Comparison of ENCODE assay signal across 9 mouse cellular contexts in genomic region chr5:122091070-122091469, GRCm38 (mm10). TPM values are rescaled to one million over a fixed set of nuclear protein-coding genes. Genes with fewer than 3 reads are reported as not detected.
DNase-seq lines count a peak whose midpoint lies in the region; ATAC-seq and TF ChIP-seq lines count a peak whose summit lies in the region.
"Had no signal": no experiment of that assay in that cellular context is flagged by ENCODE, and none has a peak within 500 bp of the region (broad histone marks: within the 10 kb centered on the region; RNA-seq: fewer than 3 reads in every experiment).

No protein-coding gene starts in this region.

- peak; percentile 69 for TF ChIP-seq CTCF in gastrocnemius, adult 2 months (IDR thresholded peaks at IDR 0.05)
- TF ChIP-seq CTCF in intestine, postnatal 0 days (IDR thresholded peaks at IDR 0.05; ENCODE audit: low read depth), result peak; percentile 92

- no peaks in the 10 kb centered on the region for H3K36me3 ChIP-seq in intestine, postnatal 0 days (ENCODE audit: control insufficient read depth, insufficient read depth)
- H3K36me3 ChIP-seq: limb, embryonic 13.5 days had no signal

- no peak overlapping the region for H3K4me2 ChIP-seq in intestine, postnatal 0 days (replicated peaks; ENCODE audit: low read depth)
- H3K4me2 ChIP-seq: limb, embryonic 13.5 days had no signal

- WGBS in intestine, postnatal 0 days, result 14% methylated on average over 15 of the region's 15 CpGs

- H3K9ac ChIP-seq in intestine, postnatal 0 days (ENCODE audit: low read depth, low read length), result no peak overlapping the region
- H3K9ac ChIP-seq: limb, embryonic 13.5 days had no signal

- H3K4me1 ChIP-seq in intestine, postnatal 0 days (replicated peaks; ENCODE audit: control insufficient read depth, insufficient read depth, low read length), result no peaks in the 10 kb centered on the region

- H3K27ac ChIP-seq in gastrocnemius, adult 2 months, result no peak overlapping the region
- no peak overlapping the region for H3K27ac ChIP-seq in intestine, postnatal 0 days (ENCODE audit: low read depth, low read length)
- H3K27ac ChIP-seq: limb, embryonic 13.5 days had no signal

- DNase-seq in gastrocnemius, adult 2 months, result peak; percentile 63
- no peak for DNase-seq in gastrocnemius, postnatal 25 days
- DNase-seq in urinary bladder, postnatal 14 days (ENCODE audit: low spot score), result peak; percentile 43
- no peak for DNase-seq in urinary bladder, adult 2 months (ENCODE audit: low spot score)
- peak; percentile 78 for DNase-seq in embryo, embryonic 9.5 days (ENCODE audit: extremely low spot score)
- DNase-seq in lung, postnatal 4 days, result peak; percentile 51 to 63
- peak; percentile 46 to 81 for DNase-seq in spleen, postnatal 4 days (ENCODE audit: low spot score in 2 of 2)

- ATAC-seq in intestine, postnatal 0 days, result no peak

- intact Hi-C loops in gastrocnemius, adult 2 months (cut with DNase I), result no loop called here

- H3K27me3 ChIP-seq in intestine, postnatal 0 days (replicated peaks; ENCODE audit: control insufficient read depth, insufficient read depth, low read length), result no peaks in the 10 kb centered on the region
- H3K27me3 ChIP-seq: limb, embryonic 13.5 days had no signal

- no peaks in the 10 kb centered on the region for H3K9me3 ChIP-seq in intestine, postnatal 0 days (ENCODE audit: control insufficient read depth)
- H3K9me3 ChIP-seq: limb, embryonic 13.5 days had no signal

- no peak overlapping the region for H3K4me3 ChIP-seq in gastrocnemius, adult 2 months
- no peak overlapping the region for H3K4me3 ChIP-seq in intestine, postnatal 0 days (ENCODE audit: low read depth, low read length)
- H3K4me3 ChIP-seq: limb, embryonic 13.5 days had no signal

RNA-seq across cellular contexts. Expression of gene Myl2, which starts 9.7 kb away (rescaled TPM):
- total RNA-seq in gastrocnemius, adult 2 months (2021), result 1,000 to 10,000 TPM in 1 of 2 experiments, 100 to 1,000 TPM in 1; 776 to 2,566 TPM
- total RNA-seq in gastrocnemius, postnatal 25 days (2021), result 1,000 to 10,000 TPM in 1 of 2 experiments, 100 to 1,000 TPM in 1; 354 to 1,320 TPM
- not detected in 2 replicates for polyA plus RNA-seq in urinary bladder, adult 2 months (2012; rRNA removed)
- polyA plus RNA-seq in intestine, postnatal 0 days (2015; fragmentation: Nextera tagmentation; extraction: Ambion mirVana), result not detected in 2 replicates

RNA-seq across cellular contexts. Expression of gene Cux2, which starts 41.2 kb away (rescaled TPM):
- total RNA-seq in gastrocnemius, adult 2 months (2021), result 1 to 10 TPM; 3.9 to 6.0 TPM
- 1 to 10 TPM; 1.8 to 6.9 TPM for total RNA-seq in gastrocnemius, postnatal 25 days (2021)
- polyA plus RNA-seq in urinary bladder, adult 2 months (2012; rRNA removed), result 4.7 and 5.1 TPM in 2 replicates
- 1.5 and 1.9 TPM in 2 replicates for polyA plus RNA-seq in intestine, postnatal 0 days (2015; fragmentation: Nextera tagmentation; extraction: Ambion mirVana)

RNA-seq across cellular contexts. Expression of gene Ccdc63, which starts 49.6 kb away (rescaled TPM):
- total RNA-seq in gastrocnemius, adult 2 months (2021), result not detected
- not detected for total RNA-seq in gastrocnemius, postnatal 25 days (2021)
- 0.18 and 0.19 TPM in 2 replicates for polyA plus RNA-seq in urinary bladder, adult 2 months (2012; rRNA removed)
- not detected in 2 replicates for polyA plus RNA-seq in intestine, postnatal 0 days (2015; fragmentation: Nextera tagmentation; extraction: Ambion mirVana)
- polyA plus RNA-seq: limb, embryonic 13.5 days had no signal

Comparison
In these comparisons a context has a peak if more than half of its experiments do, and no peak if none do; other contexts are left out.
1. DNase-seq: peak in gastrocnemius, adult 2 months (single experiment), urinary bladder, postnatal 14 days (single experiment), embryo, embryonic 9.5 days (single experiment), lung, postnatal 4 days (2 of 2) and spleen, postnatal 4 days (2 of 2); none in gastrocnemius, postnatal 25 days (single experiment) and urinary bladder, adult 2 months (single experiment).